Mouse (Mus musculus): ENCODE data around the gene Gnaz. TPM values are rescaled to one million over a fixed set of nuclear protein-coding genes. Genes with fewer than 3 reads are reported as not detected.

Gene Gnaz
- polyA plus RNA-seq (2012; rRNA removed), result 1.9 and 2.2 TPM in 2 replicates

DNA sequence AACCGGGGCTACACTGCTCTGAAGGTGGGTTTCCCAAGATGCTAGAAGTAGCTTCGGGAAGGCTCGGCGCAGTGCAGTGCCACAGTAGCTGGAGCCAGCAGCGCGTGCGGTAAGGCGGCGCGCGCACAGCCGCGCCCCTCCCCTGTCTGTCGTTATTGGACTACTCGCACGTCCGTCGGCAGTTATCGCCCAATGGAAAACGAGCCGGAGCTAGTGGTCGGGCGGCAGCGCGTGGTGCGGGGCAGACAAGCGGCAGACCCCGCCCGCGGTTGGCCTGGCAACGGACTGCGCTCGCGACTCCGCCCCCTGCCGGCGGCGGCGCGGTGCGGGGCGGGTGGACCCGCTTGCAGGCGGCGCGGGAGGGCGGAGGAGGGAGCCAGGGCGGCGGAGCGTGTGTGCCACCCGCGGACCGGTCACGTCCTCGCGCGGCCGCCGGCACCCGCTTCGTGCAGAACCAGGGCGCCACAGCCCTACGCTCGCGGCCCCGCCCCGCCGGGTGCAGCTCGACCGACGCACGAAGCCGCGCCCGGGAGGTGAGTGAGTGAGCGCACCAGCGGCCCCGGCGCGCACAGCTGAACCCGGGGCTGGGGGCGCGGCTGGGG, at the start of gene Gnaz:
Gene Gnaz (plus strand): TSS at position 328 of the 602 bp plus-strand sequence.

DNA sequence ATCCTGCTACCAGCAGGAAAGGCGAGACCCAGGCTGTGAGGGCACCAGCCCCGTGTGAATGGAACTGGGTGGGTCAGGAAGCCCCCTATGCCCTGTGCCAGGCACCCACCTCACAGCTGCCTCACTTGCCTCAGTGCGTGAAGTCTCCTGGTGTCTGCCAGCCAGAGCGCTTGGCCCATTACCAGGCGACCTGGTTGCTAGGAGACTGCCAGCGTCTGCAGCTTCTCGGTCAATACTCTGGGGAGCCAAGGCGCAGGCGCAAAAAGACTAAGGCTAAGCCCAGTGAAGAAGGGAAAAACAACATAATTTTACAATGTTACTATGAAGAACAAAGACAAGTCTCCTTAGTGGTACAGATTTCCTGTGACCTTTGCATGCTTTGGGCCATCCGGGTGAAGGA, 65.4 kb downstream of the Gnaz start, which contains the start of gene Rsph14:
Gene Rsph14 (minus strand): TSS at position 192 of the 400 bp plus-strand sequence.

DNA sequence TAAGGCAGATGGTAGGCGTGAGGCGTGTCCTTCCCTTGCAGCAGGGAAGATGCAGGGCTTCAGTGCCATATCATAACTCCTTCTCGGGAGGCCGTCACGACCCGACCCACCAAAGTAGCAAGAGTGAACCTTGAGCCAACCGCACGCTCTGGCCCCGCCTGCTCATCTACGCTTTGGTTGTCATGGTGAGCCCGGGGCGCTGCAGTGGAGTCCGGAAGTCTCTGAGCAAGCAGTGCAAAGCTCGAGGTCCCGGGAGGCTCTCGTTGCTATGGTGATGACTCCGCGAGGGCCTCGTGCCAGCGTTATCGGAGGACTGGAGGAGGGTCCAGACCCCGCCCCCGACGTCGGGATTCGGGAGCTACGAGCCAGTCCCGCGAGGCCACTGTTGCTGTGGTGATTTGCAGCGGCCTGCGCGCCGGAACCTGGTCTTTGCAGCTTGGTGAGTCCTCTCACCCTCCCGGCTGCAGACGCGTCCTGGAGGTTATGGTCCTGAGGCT, 70.0 kb downstream of the Gnaz start, which contains the start of gene Rab36:
Gene Rab36 (plus strand): TSS at position 176 of the 497 bp plus-strand sequence.

DNA sequence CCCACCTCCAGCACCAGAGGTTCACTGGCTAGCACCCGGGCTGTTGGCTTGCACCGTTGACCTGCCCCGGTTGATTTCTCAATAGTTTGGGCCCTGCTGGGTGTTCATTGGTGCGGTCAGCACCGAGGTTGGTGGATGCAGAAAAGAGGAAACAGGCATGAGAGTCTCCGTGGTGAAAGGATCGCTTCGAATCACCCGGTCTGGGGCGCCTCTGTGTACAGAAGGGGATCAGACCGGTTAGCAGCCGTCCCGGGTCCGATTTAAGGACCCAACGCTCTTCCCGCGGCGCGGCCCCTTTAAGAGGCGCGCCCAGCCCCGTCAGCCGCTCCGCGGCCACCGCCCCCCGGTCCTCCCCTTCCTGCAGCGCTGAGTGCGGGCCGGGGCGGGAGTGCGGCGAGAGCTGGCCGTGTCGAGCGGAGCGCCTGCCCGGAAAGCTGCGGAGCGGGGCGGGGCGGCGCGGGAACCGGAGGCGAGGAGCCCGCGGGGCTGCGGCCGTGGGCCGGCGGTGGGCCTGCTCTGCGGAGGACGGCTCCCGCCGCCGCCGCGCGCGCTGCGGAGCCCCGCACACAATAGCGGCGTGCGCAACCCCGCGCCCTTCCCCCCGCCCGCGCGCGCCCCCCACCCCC, 93.4 kb downstream of the Gnaz start, which contains the start of gene Bcr:
Gene Bcr (plus strand): TSS at position 376 of the 626 bp plus-strand sequence.

Other genes with a start within 250 kb of the Gnaz start
- gene Rsph14, start 65.4 kb downstream of the Gnaz start, polyA plus RNA-seq (2012; rRNA removed), result not detected in 2 replicates
- 2.1 and 2.2 TPM in 2 replicates for gene Rab36, start 69.9 kb downstream of the Gnaz start, polyA plus RNA-seq (2012; rRNA removed)
- gene Bcr, start 93.4 kb downstream of the Gnaz start, polyA plus RNA-seq (2012; rRNA removed), result 5.5 and 6.6 TPM in 2 replicates
- gene Specc1l, start 244.9 kb downstream of the Gnaz start, polyA plus RNA-seq (2012; rRNA removed), result 4.6 and 5.1 TPM in 2 replicates